9 mouse cellular contexts compared by ENCODE assay signal in the genomic region with DNA sequence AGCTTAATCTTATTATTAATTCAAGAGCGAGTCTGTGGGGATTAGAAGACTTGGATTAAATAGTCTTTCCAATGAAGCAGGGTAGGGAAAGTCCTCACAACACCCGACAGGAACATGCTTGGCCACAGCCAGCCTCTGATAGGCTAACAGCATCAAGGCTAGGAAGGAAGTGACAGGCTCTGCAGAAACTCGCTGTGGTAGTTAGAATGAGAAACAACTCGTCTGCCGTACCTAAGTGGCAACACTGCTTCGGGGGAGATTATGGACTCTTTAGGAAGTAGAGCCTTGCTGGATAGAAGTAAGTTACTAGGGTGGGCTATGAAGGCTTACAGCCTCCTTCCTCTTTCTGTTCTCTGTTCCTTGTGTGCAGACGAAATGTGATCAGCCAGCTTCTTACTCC. TPM values are rescaled to one million over a fixed set of nuclear protein-coding genes. Genes with fewer than 3 reads are reported as not detected.
A peak's percentile ranks its signal among the peaks of the same experiment; 100 is the strongest.
DNase-seq lines count a peak whose midpoint lies in the region; ATAC-seq lines count a peak whose summit lies in the region.
"Had no signal": no experiment of that assay in that cellular context is flagged by ENCODE, and none has a peak within 500 bp of the region (broad histone marks: within the 10 kb centered on the region; RNA-seq: fewer than 3 reads in every experiment).

No protein-coding gene starts in this region.

- peak; percentile 95 for ATAC-seq in inflammation-experienced regulatory T-cells, adult 6 months
- peak; percentile 60; the same call in 1 of the 2 replicates for ATAC-seq in monocyte, adult 5-6 weeks (replicated peaks; ENCODE audit: insufficient number of reproducible peaks, low FRiP score, low TSS enrichment, poor library complexity, severe bottlenecking)

- DNase-seq in spleen, postnatal 36 days (ENCODE audit: low spot score in 2 of 2), result peak; percentile 31 to 40
- no peak for DNase-seq in spleen, postnatal 4 days (ENCODE audit: low spot score in 2 of 2)
- no peak for DNase-seq in cerebellum, adult 11-12 months
- DNase-seq in retina, postnatal 1 day, result no peak
- DNase-seq in cerebellum, adult 8-10 months, result no peak
- DNase-seq: kidney, adult 2 months had no signal

RNA-seq across cellular contexts. Expression of gene Eif4e3, which starts 11.1 kb away (rescaled TPM):
- polyA plus RNA-seq in inflammation-experienced regulatory T-cells, adult 6 months (2017; shearing (Covaris generic)), result 10 to 100 TPM; 23.0 to 31.4 (median 29.9) TPM
- 23.3 to 33.9 TPM (median 30.5 TPM) in 3 replicates for total RNA-seq in monocyte, adult 5-6 weeks (2017)
- polyA plus RNA-seq: erythroblast, embryonic 14.5 days had no signal

RNA-seq across cellular contexts. Expression of gene Gm20696, which starts 11.1 kb away (rescaled TPM):
- polyA plus RNA-seq in inflammation-experienced regulatory T-cells, adult 6 months (2017; shearing (Covaris generic)), result 10 to 100 TPM in 2 of 3 experiments, under 1 TPM in 1; 0.88 to 21.2 (median 18.7) TPM
- 12.8 to 26.5 TPM (median 21.5 TPM) in 3 replicates for total RNA-seq in monocyte, adult 5-6 weeks (2017)
- polyA plus RNA-seq: erythroblast, embryonic 14.5 days had no signal

RNA-seq across cellular contexts. Expression of gene Gpr27, which starts 37.0 kb away (rescaled TPM):
- polyA plus RNA-seq in inflammation-experienced regulatory T-cells, adult 6 months (2017; shearing (Covaris generic)), result not detected
- total RNA-seq in monocyte, adult 5-6 weeks (2017), result not detected in 3 replicates
- polyA plus RNA-seq: erythroblast, embryonic 14.5 days had no signal

Comparison
In these comparisons a context has a peak if more than half of its experiments do, and no peak if none do; other contexts are left out.
1. DNase-seq: peak in spleen, postnatal 36 days (2 of 2); none in spleen, postnatal 4 days (0 of 2), cerebellum, adult 11-12 months (single experiment), retina, postnatal 1 day (single experiment) and cerebellum, adult 8-10 months (single experiment).